In the genomic region with DNA sequence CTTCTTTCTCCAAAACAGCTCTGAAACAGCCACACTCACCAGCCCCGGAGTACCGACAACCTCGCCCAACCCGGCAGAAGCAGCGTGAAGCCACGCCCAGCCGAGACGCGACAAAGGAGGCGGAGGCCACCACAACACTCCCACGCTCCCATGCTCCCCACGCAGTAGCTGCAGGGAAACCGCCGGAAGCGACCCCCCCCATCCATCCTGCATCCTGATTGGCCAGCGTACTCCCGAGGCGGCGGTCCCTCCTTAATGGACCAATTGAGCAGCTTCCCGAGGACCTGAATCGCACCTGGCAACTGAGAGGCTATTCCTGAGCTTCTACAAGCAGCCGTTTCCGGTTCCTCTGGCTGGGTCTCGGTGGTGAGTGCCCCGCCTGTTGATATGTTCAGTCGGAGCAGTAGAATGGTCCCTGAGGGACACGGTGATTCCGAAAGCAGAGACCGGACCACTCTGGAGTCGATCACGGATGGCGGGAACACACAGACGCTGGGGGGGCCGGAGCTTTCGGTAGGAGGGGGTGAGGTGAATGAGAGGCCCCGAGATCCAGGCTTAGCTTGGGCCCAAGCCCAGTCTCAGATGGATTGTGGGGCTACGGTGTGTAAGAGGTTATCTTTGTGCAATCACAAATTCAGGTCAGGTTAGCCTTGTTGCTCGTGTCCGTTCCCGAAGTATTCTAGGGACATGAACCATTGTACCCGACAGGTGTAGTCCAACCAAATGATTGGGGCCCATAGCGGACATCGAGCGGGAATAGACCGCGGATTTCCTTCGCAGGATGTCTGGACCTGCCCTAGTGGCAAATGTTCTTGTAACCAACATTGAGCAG, we compare ENCODE assay signal across 8 mouse cellular contexts. TPM values are rescaled to one million over a fixed set of nuclear protein-coding genes. Genes with fewer than 3 reads are reported as not detected.
DNase-seq lines count a peak whose midpoint lies in the region; ATAC-seq lines count a peak whose summit lies in the region.

A gene (plus strand): TSS at position 160 of the 832 bp plus-strand sequence.

- peak within 1 kb of the TSS; percentile 52; the same call in 1 of the 2 replicates for H3K27ac ChIP-seq in hindbrain, embryonic 16.5 days (ENCODE audit: low read depth, low read length)
- H3K27ac ChIP-seq in macrophage = no peak within 1 kb of the TSS

- H3K9ac ChIP-seq in hindbrain, embryonic 16.5 days (ENCODE audit: low read depth, low read length) = peak within 1 kb of the TSS; percentile 67

- no peaks in the 10 kb centered on the region for H3K27me3 ChIP-seq in hindbrain, embryonic 16.5 days (replicated peaks; ENCODE audit: control insufficient read depth, insufficient read depth, low read length)

- H3K4me3 ChIP-seq in hindbrain, embryonic 16.5 days (ENCODE audit: low read length) = peak within 1 kb of the TSS; percentile 58
- peak within 1 kb of the TSS; percentile 48 for H3K4me3 ChIP-seq in macrophage (ENCODE audit: inconsistent target)

- no peaks in the 10 kb centered on the region for H3K9me3 ChIP-seq in hindbrain, embryonic 16.5 days (ENCODE audit: control insufficient read depth, low read length)

- H3K36me3 ChIP-seq in hindbrain, embryonic 16.5 days (ENCODE audit: control insufficient read depth, insufficient read depth, low read length) = 0 out of 2 replicates have a peak, but pooled peaks cover 3% of the 10 kb centered on the region
- no peaks in the 10 kb centered on the region for H3K36me3 ChIP-seq in macrophage (ENCODE audit: inconsistent target)

- peak; percentile 98 for ATAC-seq in hindbrain, embryonic 16.5 days

- peaks cover 6% of the 10 kb centered on the region; the same call in 1 of the 2 replicates for H3K79me2 ChIP-seq in macrophage (ENCODE audit: inconsistent target)

- H3K4me1 ChIP-seq in hindbrain, embryonic 16.5 days (ENCODE audit: control insufficient read depth, insufficient read depth, low read depth, low read length) = peaks cover 9% of the 10 kb centered on the region

- 5% methylated on average over 47 of the region's 47 CpGs for WGBS in hindbrain, embryonic 16.5 days
- WGBS in macrophage (ENCODE audit: missing documents) = 10% methylated on average over 47 of the region's 47 CpGs

- peak; percentile 93 for DNase-seq in WW6 (ENCODE audit: low read depth, low spot score)
- peak; percentile 69 to 87 for DNase-seq in cerebellum, postnatal 4 days (ENCODE audit: low spot score in 2 of 2)
- DNase-seq in gastrocnemius, adult 18-20 months (ENCODE audit: low spot score) = peak; percentile 86
- DNase-seq in left cerebral cortex, adult 18-20 months (ENCODE audit: low spot score in 2 of 2) = peak; percentile 80 to 87
- peak; percentile 88 to 90 for DNase-seq in right cerebral cortex, adult 2 months (ENCODE audit: low spot score in 2 of 2)
- peak; percentile 93 for DNase-seq in urinary bladder, postnatal 14 days (ENCODE audit: low spot score)

- peak within 1 kb of the TSS; percentile 78 for H3K4me2 ChIP-seq in hindbrain, embryonic 16.5 days (ENCODE audit: low read length)

RNA-seq across cellular contexts. Expression of the gene that starts here (rescaled TPM):
- 10 to 100 TPM; 36.8 to 37.1 TPM for total RNA-seq in gastrocnemius, adult 18-20 months (2021)
- polyA plus RNA-seq in hindbrain, embryonic 16.5 days (2015; fragmentation: Nextera tagmentation; extraction: Ambion mirVana) = 105 and 107 TPM in 2 replicates
- 100 to 1,000 TPM; 113 to 116 TPM for total RNA-seq in left cerebral cortex, adult 18-20 months (2021)
- 100 to 1,000 TPM in 3 of 26 experiments, 10 to 100 TPM in 23; 15.2 to 104 (median 48.8) TPM for total RNA-seq in macrophage (2018; cell fraction: chromatin; rRNA removed)
- total RNA-seq in macrophage (2018; cell fraction: cytosol; rRNA removed) = 10 to 100 TPM; 49.5 to 86.1 (median 69.7) TPM
- total RNA-seq in macrophage (2018; cell fraction: nucleus; rRNA removed) = 100 to 1,000 TPM in 7 of 26 experiments, 10 to 100 TPM in 19; 26.6 to 156 (median 58.8) TPM
- polyA plus RNA-seq in macrophage (2018) = 62.3 to 107 TPM (median 75.6 TPM) in 3 replicates
